Mouse (Mus musculus): ENCODE measurements around the gene Nkain4.

GRCm38 (mm10) chr2:180954061-180955047, at the start of gene Nkain4:
- TF ChIP-seq POLR2A (IDR thresholded peaks at IDR 0.05; ENCODE audit: low read depth, low read length), result no peak
- TF ChIP-seq CTCF (IDR thresholded peaks at IDR 0.05; ENCODE audit: extremely low read depth, insufficient read depth, insufficient read length, insufficient replicate concordance), result no peak

Data from spleen, adult 2 months (tissue).